Mouse (Mus musculus) bone marrow, adult 2 months (tissue): ENCODE measurements around the gene Prkra.

Experiments used
- CTCF ChIP-seq: fragments of 200-500 bp; IDR thresholded peaks from 2 replicates; pipeline ENCODE4 v1.5.1; 2011; ENCODE audit warnings: low read length, control low read depth; ENCODE audit not compliant: control insufficient read depth, insufficient read depth
- POLR2A ChIP-seq: fragments of 200-500 bp; IDR thresholded peaks from 2 replicates; pipeline ENCODE4 v1.6.1; 2011; ENCODE audit warnings: low read depth, mild to moderate bottlenecking, control low read depth, low read length, borderline replicate concordance; ENCODE audit not compliant: control insufficient read depth

DNA sequence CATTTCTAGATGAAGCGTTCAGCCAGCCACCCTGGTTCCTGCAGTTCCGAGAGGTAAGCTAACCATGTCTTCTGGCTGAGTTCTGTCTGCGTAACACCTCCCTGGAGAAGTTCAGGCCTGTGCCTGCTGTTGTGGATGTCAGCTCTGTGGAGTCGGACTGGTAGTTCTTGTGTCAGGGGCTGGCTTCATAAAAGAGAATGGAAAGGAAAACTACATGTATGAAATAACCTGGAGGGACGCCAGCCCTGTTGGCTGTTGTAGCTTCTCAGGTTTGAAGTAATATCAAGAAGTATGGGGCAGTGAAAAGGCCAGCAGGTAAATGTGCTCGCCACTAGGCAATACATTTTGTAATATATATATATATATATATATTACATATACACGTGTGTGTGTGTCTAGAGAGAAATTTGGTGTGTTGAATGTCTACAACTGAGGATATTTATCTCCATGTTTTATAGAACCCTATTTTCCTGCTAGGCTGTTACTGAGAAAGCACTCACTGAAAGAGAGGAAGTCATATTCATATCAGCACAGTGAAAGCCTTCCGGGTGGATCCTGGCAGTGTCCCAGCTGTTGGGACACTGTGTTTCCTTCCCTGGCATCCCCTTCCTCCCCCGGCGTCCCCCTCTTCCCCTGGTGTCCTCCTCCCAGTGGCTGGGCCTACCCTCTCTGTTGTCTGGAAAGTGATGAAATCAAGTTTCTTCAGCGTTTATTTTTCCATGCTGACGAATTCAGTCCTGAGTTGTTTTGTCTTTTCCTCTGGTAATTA is 42.8 kb upstream of the Prkra start:
- no peak for TF ChIP-seq POLR2A
- TF ChIP-seq CTCF, result no peak
